26 mouse cellular contexts compared by ENCODE assay signal in genomic region chr5:53988053-53988452, GRCm38 (mm10).
"Had no signal": no experiment of that assay in that cellular context is flagged by ENCODE, and none has a peak within 500 bp of the region (broad histone marks: within the 10 kb centered on the region; RNA-seq: fewer than 3 reads in every experiment).

No protein-coding gene starts in this region.

- H3K36me3 ChIP-seq: embryonic facial prominence, embryonic 10.5 days; embryonic facial prominence, embryonic 12.5 days; embryonic facial prominence, embryonic 13.5 days; embryonic facial prominence, embryonic 15.5 days; forebrain, embryonic 10.5 days; forebrain, embryonic 12.5 days; forebrain, embryonic 15.5 days had no signal

- H3K4me1 ChIP-seq: embryonic facial prominence, embryonic 10.5 days; embryonic facial prominence, embryonic 12.5 days; embryonic facial prominence, embryonic 13.5 days; embryonic facial prominence, embryonic 15.5 days; forebrain, embryonic 10.5 days; forebrain, embryonic 12.5 days had no signal

- H3K4me3 ChIP-seq: embryonic facial prominence, embryonic 10.5 days; embryonic facial prominence, embryonic 12.5 days; embryonic facial prominence, embryonic 13.5 days; embryonic facial prominence, embryonic 15.5 days; erythroblast, embryonic 14.5 days; forebrain, embryonic 10.5 days; forebrain, embryonic 12.5 days; forebrain, embryonic 13.5 days; forebrain, embryonic 15.5 days; heart, adult 2 months had no signal

- DNase-seq: cerebellum, adult 2 months; cerebellum, adult 8-10 months; cerebellum, adult 9-10 months; cerebellum, adult 9-11 months; cerebellum, postnatal 10 days; cerebellum, postnatal 14 days; cerebellum, postnatal 25 days; cerebellum, postnatal 36 days; embryo, embryonic 11 days; forebrain, postnatal 0 days; gastrocnemius, postnatal 10 days; gastrocnemius, postnatal 14 days; gastrocnemius, postnatal 25 days; gastrocnemius, postnatal 36 days; heart, adult 11 months; heart, adult 18-20 months; heart, adult 2 months had no signal

- H3K27me3 ChIP-seq: embryonic facial prominence, embryonic 12.5 days; embryonic facial prominence, embryonic 13.5 days; embryonic facial prominence, embryonic 15.5 days; forebrain, embryonic 12.5 days; forebrain, embryonic 13.5 days; forebrain, embryonic 15.5 days had no signal

- H3K4me2 ChIP-seq: embryonic facial prominence, embryonic 12.5 days; embryonic facial prominence, embryonic 13.5 days; embryonic facial prominence, embryonic 15.5 days; forebrain, embryonic 12.5 days; forebrain, embryonic 13.5 days; forebrain, embryonic 15.5 days had no signal

- H3K27ac ChIP-seq: embryonic facial prominence, embryonic 10.5 days; embryonic facial prominence, embryonic 12.5 days; embryonic facial prominence, embryonic 13.5 days; embryonic facial prominence, embryonic 15.5 days; forebrain, embryonic 10.5 days; forebrain, embryonic 12.5 days; forebrain, embryonic 13.5 days; forebrain, embryonic 15.5 days; heart, adult 2 months had no signal
